Mouse (Mus musculus): ENCODE measurements around the gene Ppm1a. TPM values are rescaled to one million over a fixed set of nuclear protein-coding genes. Genes with fewer than 3 reads are reported as not detected.

Gene Ppm1a
- polyA plus RNA-seq, 1 experiment from 2014 or later: 55.6 TPM

GRCm38 (mm10) chr12:72825656-72826055, 68.4 kb downstream of the Ppm1a start:
- peaks cover 8% of the 10 kb centered on the region; the same call in 1 of the 2 replicates for H3K4me1 ChIP-seq
- no peak overlapping the region for H3K9ac ChIP-seq
- ATAC-seq (ENCODE audit: insufficient number of reproducible peaks, low FRiP score, low TSS enrichment, low read depth): no peak
- no peak overlapping the region for H3K4me2 ChIP-seq (replicated peaks)
- H3K4me3 ChIP-seq (replicated peaks): no peak overlapping the region
- WGBS: 41% methylated on average over 5 of the region's 5 CpGs
- H3K36me3 ChIP-seq: no peaks in the 10 kb centered on the region
- no peak overlapping the region for H3K27ac ChIP-seq (replicated peaks)
- H3K27me3 ChIP-seq: peaks cover 18% of the 10 kb centered on the region
- H3K9me3 ChIP-seq (replicated peaks): no peaks in the 10 kb centered on the region

GRCm38 (mm10) chr12:72828846-72829556, 71.7 kb downstream of the Ppm1a start:
- peaks cover 40% of the 10 kb centered on the region for H3K27me3 ChIP-seq
- 76% methylated on average over 9 of the region's 9 CpGs for WGBS

GRCm38 (mm10) chr12:72829777-72830176, 72.5 kb downstream of the Ppm1a start:
- Histone ChIP-seq H3K36me3 (no peaks in the 10 kb centered on the region), H3K4me2 (replicated peaks) (no peak overlapping the region), H3K27ac (replicated peaks) (no peak overlapping the region), H3K4me1 (peaks cover 7% of the 10 kb centered on the region), H3K4me3 (replicated peaks) (no peak overlapping the region), H3K27me3 (peaks cover 40% of the 10 kb centered on the region), H3K9me3 (replicated peaks) (no peaks in the 10 kb centered on the region), H3K9ac (no peak overlapping the region)
- WGBS: 44% methylated on average over 20 of the region's 20 CpGs
- ATAC-seq (ENCODE audit: insufficient number of reproducible peaks, low FRiP score, low TSS enrichment, low read depth): no peak

More at GRCm38 (mm10) chr12:72828846-72829556, 71.7 kb downstream of the Ppm1a start:
- Histone ChIP-seq H3K36me3 (no peaks in the 10 kb centered on the region), H3K9ac (no peak overlapping the region), H3K27ac (replicated peaks) (no peak overlapping the region), H3K4me1 (peaks cover 7% of the 10 kb centered on the region), H3K9me3 (replicated peaks) (no peaks in the 10 kb centered on the region), H3K4me3 (replicated peaks) (no peak overlapping the region), H3K4me2 (replicated peaks) (no peak overlapping the region)
- ATAC-seq (ENCODE audit: insufficient number of reproducible peaks, low FRiP score, low TSS enrichment, low read depth): no peak

- no peaks in the 10 kb centered on the region for H3K9me3 ChIP-seq (replicated peaks)
- H3K4me1 ChIP-seq: peaks cover 7% of the 10 kb centered on the region
- H3K4me2 ChIP-seq (replicated peaks): no peak overlapping the region
- H3K9ac ChIP-seq: no peak overlapping the region
- peaks cover 40% of the 10 kb centered on the region for H3K27me3 ChIP-seq
- no peaks in the 10 kb centered on the region for H3K36me3 ChIP-seq
- 56% methylated on average over 8 of the region's 8 CpGs for WGBS
- no peak for ATAC-seq (ENCODE audit: insufficient number of reproducible peaks, low FRiP score, low TSS enrichment, low read depth)
- no peak overlapping the region for H3K27ac ChIP-seq (replicated peaks)
- H3K4me3 ChIP-seq (replicated peaks): no peak overlapping the region
Measured at GRCm38 (mm10) chr12:72830317-72830716, 73.1 kb downstream of the Ppm1a start.

- peaks cover 40% of the 10 kb centered on the region for H3K27me3 ChIP-seq
- 0 out of 2 replicates have a peak, but pooled peaks have one; percentile 64 for ATAC-seq (ENCODE audit: insufficient number of reproducible peaks, low FRiP score, low TSS enrichment, low read depth)
- no peak overlapping the region for H3K27ac ChIP-seq (replicated peaks)
- H3K4me1 ChIP-seq: peaks cover 7% of the 10 kb centered on the region
- no peaks in the 10 kb centered on the region for H3K9me3 ChIP-seq (replicated peaks)
- H3K4me3 ChIP-seq (replicated peaks): peak overlapping the region; percentile 33
- H3K36me3 ChIP-seq: no peaks in the 10 kb centered on the region
- 7% methylated on average over 41 of the region's 42 CpGs for WGBS
- H3K9ac ChIP-seq: no peak overlapping the region; the same call in 1 of the 2 replicates
- H3K4me2 ChIP-seq (replicated peaks): peak overlapping the region; percentile 59
Measured at GRCm38 (mm10) chr12:72831711-72832432, 74.6 kb downstream of the Ppm1a start.

GRCm38 (mm10) chr12:72834773-72835517, 77.7 kb downstream of the Ppm1a start:
- 65% methylated on average over 14 of the region's 14 CpGs for WGBS
- no peak for ATAC-seq (ENCODE audit: insufficient number of reproducible peaks, low FRiP score, low TSS enrichment, low read depth)

GRCm38 (mm10) chr12:72835518-72836015, 78.3 kb downstream of the Ppm1a start:
- Histone ChIP-seq H3K9me3 (replicated peaks) (no peaks in the 10 kb centered on the region), H3K9ac (no peak overlapping the region), H3K4me1 (peaks cover 7% of the 10 kb centered on the region), H3K4me2 (replicated peaks) (no peak overlapping the region), H3K27me3 (peaks cover 23% of the 10 kb centered on the region), H3K36me3 (no peaks in the 10 kb centered on the region), H3K27ac (replicated peaks) (no peak overlapping the region), H3K4me3 (replicated peaks) (no peak overlapping the region)
- WGBS: 67% methylated on average over 8 of the region's 8 CpGs
- ATAC-seq (ENCODE audit: insufficient number of reproducible peaks, low FRiP score, low TSS enrichment, low read depth): no peak

More at GRCm38 (mm10) chr12:72834773-72835517, 77.7 kb downstream of the Ppm1a start:
- Histone ChIP-seq H3K9me3 (replicated peaks) (no peaks in the 10 kb centered on the region), H3K4me2 (replicated peaks) (no peak overlapping the region), H3K4me3 (replicated peaks) (no peak overlapping the region), H3K9ac (no peak overlapping the region), H3K4me1 (peaks cover 7% of the 10 kb centered on the region), H3K36me3 (no peaks in the 10 kb centered on the region), H3K27me3 (peaks cover 28% of the 10 kb centered on the region), H3K27ac (replicated peaks) (no peak overlapping the region)

GRCm38 (mm10) chr12:72837302-72837701, 80.0 kb downstream of the Ppm1a start:
- no peaks in the 10 kb centered on the region for H3K9me3 ChIP-seq (replicated peaks)
- no peaks in the 10 kb centered on the region for H3K36me3 ChIP-seq
- no peak overlapping the region for H3K4me3 ChIP-seq (replicated peaks)
- WGBS: 77% methylated on average over 4 of the region's 4 CpGs
- no peak for ATAC-seq (ENCODE audit: insufficient number of reproducible peaks, low FRiP score, low TSS enrichment, low read depth)
- no peak overlapping the region for H3K9ac ChIP-seq
- H3K27ac ChIP-seq (replicated peaks): no peak overlapping the region
- no peaks in the 10 kb centered on the region for H3K4me1 ChIP-seq
- H3K4me2 ChIP-seq (replicated peaks): no peak overlapping the region
- peaks cover 7% of the 10 kb centered on the region for H3K27me3 ChIP-seq

- ATAC-seq (ENCODE audit: insufficient number of reproducible peaks, low FRiP score, low TSS enrichment, low read depth): no peak
- H3K9ac ChIP-seq: no peak overlapping the region
- no peak overlapping the region for H3K4me2 ChIP-seq (replicated peaks)
- no peaks in the 10 kb centered on the region for H3K9me3 ChIP-seq (replicated peaks)
- H3K27ac ChIP-seq (replicated peaks): no peak overlapping the region
- H3K4me1 ChIP-seq: peaks cover 6% of the 10 kb centered on the region
- peaks cover 13% of the 10 kb centered on the region for H3K27me3 ChIP-seq
- WGBS: 97% methylated on average over 1 of the region's 1 CpGs
- H3K36me3 ChIP-seq: no peaks in the 10 kb centered on the region
- no peak overlapping the region for H3K4me3 ChIP-seq (replicated peaks)
Measured at GRCm38 (mm10) chr12:72841500-72841899, 84.2 kb downstream of the Ppm1a start.

GRCm38 (mm10) chr12:72843135-72843534, 85.9 kb downstream of the Ppm1a start:
- H3K36me3 ChIP-seq: no peaks in the 10 kb centered on the region
- no peaks in the 10 kb centered on the region for H3K9me3 ChIP-seq (replicated peaks)
- H3K4me2 ChIP-seq (replicated peaks): no peak overlapping the region
- no peak overlapping the region for H3K9ac ChIP-seq
- no peak for ATAC-seq (ENCODE audit: insufficient number of reproducible peaks, low FRiP score, low TSS enrichment, low read depth)
- no peak overlapping the region for H3K27ac ChIP-seq (replicated peaks)
- no peak overlapping the region for H3K4me3 ChIP-seq (replicated peaks)
- peaks cover 6% of the 10 kb centered on the region for H3K4me1 ChIP-seq
- WGBS: 82% methylated on average over 4 of the region's 4 CpGs
- peaks cover 26% of the 10 kb centered on the region for H3K27me3 ChIP-seq

GRCm38 (mm10) chr12:72843555-72843954, 86.3 kb downstream of the Ppm1a start:
- no peaks in the 10 kb centered on the region for H3K9me3 ChIP-seq (replicated peaks)
- peak overlapping the region; percentile 47; the same call in 1 of the 2 replicates for H3K4me2 ChIP-seq (replicated peaks)
- H3K9ac ChIP-seq: no peak overlapping the region
- 0 out of 2 replicates have a peak overlapping the region, but pooled peaks have one; percentile 28 for H3K27ac ChIP-seq (replicated peaks)
- peaks cover 6% of the 10 kb centered on the region for H3K4me1 ChIP-seq
- H3K4me3 ChIP-seq (replicated peaks): no peak overlapping the region
- no peak for ATAC-seq (ENCODE audit: insufficient number of reproducible peaks, low FRiP score, low TSS enrichment, low read depth)
- H3K36me3 ChIP-seq: no peaks in the 10 kb centered on the region
- H3K27me3 ChIP-seq: peaks cover 30% of the 10 kb centered on the region
- 64% methylated on average over 4 of the region's 4 CpGs for WGBS

Measured in embryonic facial prominence, embryonic 15.5 days (tissue).